Mouse (Mus musculus): ENCODE measurements around the gene Ndufb8. TPM values are rescaled to one million over a fixed set of nuclear protein-coding genes. Genes with fewer than 3 reads are reported as not detected.

The Ndufb8 gene
- 542 and 551 TPM in 2 replicates for polyA plus RNA-seq (2014; fragmentation: Nextera tagmentation; extraction: Ambion mirVana)

DNA sequence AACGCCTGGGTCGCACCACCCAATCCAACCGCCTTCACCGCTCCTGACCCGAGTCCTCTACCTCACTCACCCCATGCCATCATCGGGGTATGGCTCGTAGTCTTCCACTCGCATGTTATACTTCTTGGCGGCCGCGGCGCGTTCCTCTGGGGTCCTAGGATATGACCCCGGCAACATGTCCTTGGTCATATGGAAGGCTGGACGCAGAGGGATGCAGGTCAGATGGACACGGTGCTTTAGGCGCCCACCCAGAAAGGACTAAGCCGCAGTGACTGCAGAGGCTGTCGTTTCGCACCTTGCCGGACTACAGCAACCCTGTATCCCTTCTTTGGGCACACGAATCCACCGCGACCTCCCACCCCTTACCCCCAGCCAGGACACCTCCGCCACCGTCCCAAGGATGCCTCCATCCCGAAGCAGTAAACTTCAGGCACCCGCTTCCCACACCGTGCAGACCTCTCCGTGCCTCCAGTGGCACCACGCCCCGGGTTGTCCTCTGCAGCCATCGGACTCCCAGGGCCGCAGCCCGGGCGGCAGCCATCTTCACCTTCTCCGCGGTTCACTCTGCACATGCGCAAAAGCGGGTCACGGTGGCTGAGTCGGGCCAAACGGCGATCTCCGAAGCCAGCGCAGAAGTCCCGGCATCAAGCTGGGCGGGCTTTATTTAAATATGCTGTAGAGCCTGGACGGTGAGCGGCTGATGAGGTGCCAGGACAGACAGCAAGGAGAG is at the start of gene Ndufb8:
TSS of gene Ndufb8 (minus strand) at position 580 of the 730 bp plus-strand sequence.
- Histone ChIP-seq H3K27ac (replicated peaks; ENCODE audit: low read depth, low read length) (peak within 1 kb of the TSS; percentile 26; the same call in 1 of the 2 replicates), H3K27me3 (ENCODE audit: control insufficient read depth, insufficient read depth, low read length) (no peaks in the 10 kb centered on the region), H3K36me3 (ENCODE audit: control insufficient read depth, insufficient read depth, low read length) (peaks cover 12% of the 10 kb centered on the region), H3K4me3 (ENCODE audit: low read depth, low read length) (peak within 1 kb of the TSS; percentile 65), H3K4me2 (ENCODE audit: low read depth, severe bottlenecking) (peak within 1 kb of the TSS; percentile 72), H3K4me1 (ENCODE audit: control insufficient read depth, insufficient read depth, low read length) (peaks cover 7% of the 10 kb centered on the region), H3K9me3 (ENCODE audit: control insufficient read depth, low read length) (no peaks in the 10 kb centered on the region), H3K9ac (ENCODE audit: low read length) (peak within 1 kb of the TSS; percentile 90)
- peak; percentile 97 for DNase-seq (ENCODE audit: low spot score)
- ATAC-seq (ENCODE audit: insufficient number of reproducible peaks, low FRiP score, low TSS enrichment, low read depth), result peak; percentile 82
- WGBS, result 0% methylated on average over 50 of the region's 50 CpGs

DNA sequence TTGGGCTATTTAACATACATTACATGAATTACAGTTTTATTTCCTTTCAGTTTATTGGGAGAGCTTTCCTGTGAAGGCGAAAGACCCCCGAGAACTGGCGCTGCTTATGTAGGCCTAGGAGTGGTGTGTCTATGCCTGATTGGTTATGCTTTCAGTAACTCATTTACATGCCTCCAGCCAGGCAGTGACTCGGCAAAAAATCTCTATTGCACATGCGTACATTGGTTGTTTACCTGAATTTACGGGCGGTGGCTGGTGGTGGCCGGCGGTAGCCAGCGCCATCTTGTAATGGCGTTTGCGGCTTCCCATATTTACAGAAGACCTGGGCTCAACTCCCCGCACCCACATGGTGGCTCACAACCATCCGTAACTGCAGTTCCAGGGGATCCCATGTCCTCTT is 38.9 kb upstream of the Ndufb8 start:
- Histone ChIP-seq H3K27ac (replicated peaks; ENCODE audit: low read depth, low read length) (no peak overlapping the region), H3K9ac (ENCODE audit: low read length) (no peak overlapping the region), H3K36me3 (ENCODE audit: control insufficient read depth, insufficient read depth, low read length) (no peaks in the 10 kb centered on the region), H3K4me2 (ENCODE audit: low read depth, severe bottlenecking) (no peak overlapping the region), H3K27me3 (ENCODE audit: control insufficient read depth, insufficient read depth, low read length) (no peaks in the 10 kb centered on the region), H3K4me1 (ENCODE audit: control insufficient read depth, insufficient read depth, low read length) (no peaks in the 10 kb centered on the region), H3K4me3 (ENCODE audit: low read depth, low read length) (no peak overlapping the region), H3K9me3 (ENCODE audit: control insufficient read depth, low read length) (no peaks in the 10 kb centered on the region)
- WGBS, result 95% methylated on average over 14 of the region's 14 CpGs
- ATAC-seq (ENCODE audit: insufficient number of reproducible peaks, low FRiP score, low TSS enrichment, low read depth) (no peak), DNase-seq (ENCODE audit: low spot score) (no peak)

DNA sequence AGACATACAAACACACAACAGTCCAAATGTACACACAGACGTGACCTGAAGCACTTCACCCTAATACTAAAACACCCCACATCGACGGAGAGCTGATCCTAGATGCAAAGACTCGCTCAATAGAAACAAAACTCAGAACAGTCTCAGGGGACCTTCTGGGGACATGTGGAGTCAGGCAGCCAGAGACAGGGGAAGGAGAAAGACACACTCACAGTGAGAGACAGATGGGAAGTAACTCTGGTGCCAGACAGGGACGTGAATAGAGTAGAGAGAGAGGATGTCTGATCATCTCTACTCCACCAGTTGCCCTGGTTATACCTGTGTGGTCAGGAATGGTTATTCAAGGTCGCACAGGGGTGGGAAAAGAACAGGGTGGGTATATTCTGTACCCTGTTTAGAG is 36.4 kb upstream of the Ndufb8 start:
- no peaks in the 10 kb centered on the region for H3K9me3 ChIP-seq (ENCODE audit: control insufficient read depth, low read length)
- no peak overlapping the region for H3K9ac ChIP-seq (ENCODE audit: low read length)
- no peak overlapping the region for H3K4me3 ChIP-seq (ENCODE audit: low read depth, low read length)
- no peak overlapping the region for H3K27ac ChIP-seq (replicated peaks; ENCODE audit: low read depth, low read length)
- H3K27me3 ChIP-seq (ENCODE audit: control insufficient read depth, insufficient read depth, low read length), result peaks cover 9% of the 10 kb centered on the region; the same call in 1 of the 2 replicates
- ATAC-seq (ENCODE audit: insufficient number of reproducible peaks, low FRiP score, low TSS enrichment, low read depth), result no peak
- WGBS, result 83% methylated on average over 6 of the region's 6 CpGs
- no peak overlapping the region for H3K4me2 ChIP-seq (ENCODE audit: low read depth, severe bottlenecking)
- no peak for DNase-seq (ENCODE audit: low spot score)
- no peaks in the 10 kb centered on the region for H3K36me3 ChIP-seq (ENCODE audit: control insufficient read depth, insufficient read depth, low read length)
- no peaks in the 10 kb centered on the region for H3K4me1 ChIP-seq (ENCODE audit: control insufficient read depth, insufficient read depth, low read length)

DNA sequence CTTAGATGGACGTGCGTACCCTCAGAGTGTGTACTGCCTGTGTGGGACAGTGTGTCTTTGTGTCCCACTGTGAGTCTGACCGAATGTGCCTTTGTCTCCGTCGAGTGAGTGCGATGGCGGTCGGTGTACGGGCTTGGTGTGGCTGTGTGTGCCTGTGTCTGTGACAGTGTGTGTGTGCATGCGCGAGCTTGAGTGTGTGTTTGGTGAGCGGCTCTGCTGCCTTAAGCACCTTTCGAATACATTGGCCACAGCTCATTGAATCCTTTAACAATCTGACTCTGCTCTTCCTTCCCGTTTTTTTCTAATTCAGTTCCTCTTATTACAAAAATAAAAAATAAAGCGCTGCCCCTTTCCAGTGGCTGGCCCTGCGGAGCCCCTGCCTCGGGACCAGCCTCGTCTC is 35.8 kb upstream of the Ndufb8 start:
- H3K4me1 ChIP-seq (ENCODE audit: control insufficient read depth, insufficient read depth, low read length), result no peaks in the 10 kb centered on the region
- H3K9me3 ChIP-seq (ENCODE audit: control insufficient read depth, low read length), result no peaks in the 10 kb centered on the region
- no peak overlapping the region for H3K27ac ChIP-seq (replicated peaks; ENCODE audit: low read depth, low read length)
- H3K9ac ChIP-seq (ENCODE audit: low read length), result no peak overlapping the region
- no peaks in the 10 kb centered on the region for H3K36me3 ChIP-seq (ENCODE audit: control insufficient read depth, insufficient read depth, low read length)
- H3K4me3 ChIP-seq (ENCODE audit: low read depth, low read length), result no peak overlapping the region
- H3K4me2 ChIP-seq (ENCODE audit: low read depth, severe bottlenecking), result no peak overlapping the region
- DNase-seq (ENCODE audit: low spot score) (no peak), ATAC-seq (ENCODE audit: insufficient number of reproducible peaks, low FRiP score, low TSS enrichment, low read depth) (no peak)
- H3K27me3 ChIP-seq (ENCODE audit: control insufficient read depth, insufficient read depth, low read length), result peaks cover 9% of the 10 kb centered on the region; the same call in 1 of the 2 replicates
- WGBS, result 90% methylated on average over 18 of the region's 18 CpGs

DNA sequence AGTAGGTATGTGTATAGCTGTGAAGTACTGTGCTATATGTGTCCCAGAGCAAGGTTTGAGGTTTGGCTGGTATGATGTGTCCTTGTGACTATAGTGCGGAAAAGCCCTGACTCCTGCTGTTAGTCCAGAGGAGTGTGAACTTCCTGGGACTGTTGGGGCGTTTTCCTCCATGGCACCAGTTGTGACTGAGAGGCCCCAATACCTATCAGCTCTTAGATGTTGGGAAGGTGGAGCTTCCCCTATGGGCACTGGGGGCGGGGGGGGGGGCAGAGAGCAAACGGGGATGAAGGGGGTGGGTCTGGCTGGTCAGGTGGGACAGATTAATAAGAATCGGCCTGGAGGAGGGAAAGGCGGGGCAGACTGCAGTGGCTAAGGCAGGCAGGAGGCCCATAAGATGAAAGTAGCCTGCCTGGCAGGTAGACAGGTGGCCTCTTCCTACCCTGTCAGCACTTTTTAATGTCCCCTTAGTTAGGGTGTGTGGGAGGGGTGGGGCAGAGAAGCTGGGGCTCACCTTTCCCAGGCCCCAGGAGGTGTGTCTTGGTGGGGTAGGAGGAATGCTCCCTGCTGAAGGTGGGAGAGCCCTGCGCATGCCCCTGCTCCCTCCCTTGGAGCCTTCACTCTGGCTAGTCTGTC is 34.5 kb upstream of the Ndufb8 start:
- Histone ChIP-seq H3K9me3 (ENCODE audit: control insufficient read depth, low read length) (no peaks in the 10 kb centered on the region), H3K9ac (ENCODE audit: low read length) (no peak overlapping the region), H3K27ac (replicated peaks; ENCODE audit: low read depth, low read length) (no peak overlapping the region), H3K4me2 (ENCODE audit: low read depth, severe bottlenecking) (no peak overlapping the region), H3K27me3 (ENCODE audit: control insufficient read depth, insufficient read depth, low read length) (peaks cover 16% of the 10 kb centered on the region; the same call in 1 of the 2 replicates), H3K36me3 (ENCODE audit: control insufficient read depth, insufficient read depth, low read length) (no peaks in the 10 kb centered on the region), H3K4me1 (ENCODE audit: control insufficient read depth, insufficient read depth, low read length) (no peaks in the 10 kb centered on the region), H3K4me3 (ENCODE audit: low read depth, low read length) (no peak overlapping the region)
- WGBS, result 33% methylated on average over 7 of the region's 7 CpGs
- ATAC-seq (ENCODE audit: insufficient number of reproducible peaks, low FRiP score, low TSS enrichment, low read depth), result no peak
- no peak for DNase-seq (ENCODE audit: low spot score)

DNA sequence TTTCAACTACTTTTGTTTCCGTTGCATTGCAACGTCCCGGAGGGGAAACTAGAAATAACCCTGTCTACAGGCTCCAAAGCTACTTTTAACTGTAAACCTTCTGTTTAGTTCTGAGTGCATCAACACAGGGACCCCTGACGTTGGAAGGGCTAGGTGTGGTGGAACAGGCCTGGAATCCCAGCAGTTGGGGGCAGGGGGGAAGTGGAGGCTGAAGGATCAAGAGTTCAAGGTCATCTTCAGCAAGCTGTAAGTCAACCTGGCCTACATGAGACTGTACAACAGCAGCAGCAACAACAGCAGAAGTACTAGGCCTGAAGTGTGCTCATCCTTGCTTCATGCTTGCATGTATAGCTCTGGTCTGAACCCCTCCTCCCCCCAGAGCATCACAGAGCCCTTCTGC is 32.8 kb upstream of the Ndufb8 start:
- Histone ChIP-seq H3K4me3 (ENCODE audit: low read depth, low read length) (no peak overlapping the region), H3K4me1 (ENCODE audit: control insufficient read depth, insufficient read depth, low read length) (no peaks in the 10 kb centered on the region), H3K9me3 (ENCODE audit: control insufficient read depth, low read length) (no peaks in the 10 kb centered on the region), H3K9ac (ENCODE audit: low read length) (no peak overlapping the region), H3K36me3 (ENCODE audit: control insufficient read depth, insufficient read depth, low read length) (no peaks in the 10 kb centered on the region), H3K4me2 (ENCODE audit: low read depth, severe bottlenecking) (no peak overlapping the region), H3K27ac (replicated peaks; ENCODE audit: low read depth, low read length) (no peak overlapping the region), H3K27me3 (ENCODE audit: control insufficient read depth, insufficient read depth, low read length) (peaks cover 17% of the 10 kb centered on the region; the same call in 1 of the 2 replicates)
- WGBS, result 32% methylated on average over 4 of the region's 4 CpGs
- DNase-seq (ENCODE audit: low spot score) (no peak), ATAC-seq (ENCODE audit: insufficient number of reproducible peaks, low FRiP score, low TSS enrichment, low read depth) (no peak)

DNA sequence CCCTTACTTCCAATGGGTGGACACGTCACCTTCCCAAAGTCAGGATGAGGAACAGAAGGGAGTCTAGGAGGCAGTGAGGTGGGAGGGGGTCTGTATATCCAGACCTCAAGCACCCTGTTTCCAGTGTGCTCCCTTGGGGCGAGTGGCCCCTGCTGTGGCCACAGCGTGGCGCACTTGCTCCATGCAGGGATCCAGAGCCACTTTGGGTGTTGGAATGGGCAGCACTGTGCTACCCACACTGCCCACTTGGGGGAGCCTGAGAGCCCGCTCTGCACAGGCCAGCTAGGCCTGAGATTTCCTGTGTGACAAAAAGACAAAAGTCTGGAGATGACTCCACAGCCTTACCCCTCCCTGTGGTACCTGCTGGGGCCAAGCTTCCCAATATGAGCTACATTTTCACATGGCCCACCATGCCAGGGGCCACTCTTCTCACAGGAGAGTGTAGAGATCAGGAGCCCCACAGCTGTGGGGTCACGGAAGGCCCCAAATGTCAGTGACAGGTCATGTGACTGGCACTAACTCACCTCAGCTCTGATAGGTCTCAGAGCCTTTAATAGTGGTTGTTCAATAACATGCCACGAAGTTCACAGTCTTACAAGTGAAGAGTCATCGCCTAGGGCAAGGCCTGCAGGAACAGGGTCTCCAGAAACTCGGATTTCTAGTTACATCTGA is 27.5 kb upstream of the Ndufb8 start:
- no peak overlapping the region for H3K27ac ChIP-seq (replicated peaks; ENCODE audit: low read depth, low read length)
- no peaks in the 10 kb centered on the region for H3K9me3 ChIP-seq (ENCODE audit: control insufficient read depth, low read length)
- H3K4me3 ChIP-seq (ENCODE audit: low read depth, low read length), result no peak overlapping the region
- DNase-seq (ENCODE audit: low spot score) (peak; percentile 97), ATAC-seq (ENCODE audit: insufficient number of reproducible peaks, low FRiP score, low TSS enrichment, low read depth) (peak; percentile 75; the same call in 1 of the 2 replicates)
- no peaks in the 10 kb centered on the region for H3K4me1 ChIP-seq (ENCODE audit: control insufficient read depth, insufficient read depth, low read length)
- H3K27me3 ChIP-seq (ENCODE audit: control insufficient read depth, insufficient read depth, low read length), result peaks cover 14% of the 10 kb centered on the region; the same call in 1 of the 2 replicates
- 0 out of 2 replicates have a peak, but pooled peaks cover under 1% of the 10 kb centered on the region for H3K36me3 ChIP-seq (ENCODE audit: control insufficient read depth, insufficient read depth, low read length)
- H3K4me2 ChIP-seq (ENCODE audit: low read depth, severe bottlenecking), result no peak overlapping the region
- 35% methylated on average over 9 of the region's 9 CpGs for whole genome bisulfite sequencing
- H3K9ac ChIP-seq (ENCODE audit: low read length), result no peak overlapping the region

DNA sequence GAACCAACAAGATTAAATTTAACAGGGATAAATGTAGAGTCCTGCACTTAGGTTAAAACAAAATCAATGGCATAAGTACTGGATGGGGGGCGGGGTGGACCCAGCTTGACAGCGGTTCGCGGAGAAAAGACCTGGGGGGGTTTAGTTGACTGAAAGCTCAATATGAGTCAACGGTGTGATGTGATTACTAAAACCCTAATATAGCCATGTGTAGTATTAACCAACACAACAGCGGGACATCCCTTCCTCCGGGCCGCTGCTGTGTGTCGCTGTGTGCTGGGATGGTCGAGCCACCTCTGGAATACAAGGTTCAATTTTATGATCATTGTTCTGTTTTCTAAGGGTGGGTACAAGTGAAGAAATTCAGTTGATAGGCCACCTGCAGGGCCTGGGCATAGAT is 26.9 kb upstream of the Ndufb8 start:
- DNase-seq (ENCODE audit: low spot score) (no peak), ATAC-seq (ENCODE audit: insufficient number of reproducible peaks, low FRiP score, low TSS enrichment, low read depth) (no peak)
- no peak overlapping the region for H3K4me2 ChIP-seq (ENCODE audit: low read depth, severe bottlenecking)
- 0 out of 2 replicates have a peak, but pooled peaks cover 2% of the 10 kb centered on the region for H3K36me3 ChIP-seq (ENCODE audit: control insufficient read depth, insufficient read depth, low read length)
- H3K9ac ChIP-seq (ENCODE audit: low read length), result no peak overlapping the region
- no peak overlapping the region for H3K27ac ChIP-seq (replicated peaks; ENCODE audit: low read depth, low read length)
- peaks cover 10% of the 10 kb centered on the region; the same call in 1 of the 2 replicates for H3K27me3 ChIP-seq (ENCODE audit: control insufficient read depth, insufficient read depth, low read length)
- H3K9me3 ChIP-seq (ENCODE audit: control insufficient read depth, low read length), result no peaks in the 10 kb centered on the region
- no peaks in the 10 kb centered on the region for H3K4me1 ChIP-seq (ENCODE audit: control insufficient read depth, insufficient read depth, low read length)
- WGBS, result 86% methylated on average over 10 of the region's 10 CpGs
- H3K4me3 ChIP-seq (ENCODE audit: low read depth, low read length), result no peak overlapping the region
